Comparison of ENCODE assay signal across 8 mouse cellular contexts in the genomic region with DNA sequence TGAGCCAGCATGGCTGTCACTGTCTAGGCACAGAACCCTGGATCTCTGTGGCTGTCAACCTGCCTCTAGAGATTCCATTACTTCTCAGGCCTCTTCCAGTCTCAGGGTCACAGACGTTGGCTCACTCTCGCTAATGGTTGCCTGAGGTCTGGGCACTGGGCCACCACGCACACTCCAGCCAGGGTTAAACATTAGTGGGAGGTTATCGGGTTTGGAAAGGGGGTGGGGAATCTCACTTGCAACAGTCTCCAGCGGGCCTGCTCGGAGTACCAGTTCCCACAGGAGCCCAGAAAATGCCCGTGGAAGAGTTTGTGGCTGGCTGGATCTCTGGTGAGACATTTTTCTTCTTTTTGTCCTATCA. TPM values are rescaled to one million over a fixed set of nuclear protein-coding genes. Genes with fewer than 3 reads are reported as not detected.
DNase-seq lines count a peak whose midpoint lies in the region; ATAC-seq and TF ChIP-seq lines count a peak whose summit lies in the region.

No protein-coding gene starts in this region.

- H3K9ac ChIP-seq in forebrain, embryonic 11.5 days (ENCODE audit: low read length) = no peak overlapping the region
- 0 out of 2 replicates have a peak overlapping the region, but pooled peaks have one; percentile 20 for H3K9ac ChIP-seq in hindbrain, embryonic 16.5 days (ENCODE audit: low read depth, low read length)
- peak overlapping the region; percentile 5; the same call in 1 of the 2 replicates for H3K9ac ChIP-seq in liver, embryonic 14.5 days (replicated peaks)
- no peak overlapping the region for H3K9ac ChIP-seq in stomach, embryonic 15.5 days

- H3K4me1 ChIP-seq in forebrain, embryonic 10.5 days = peaks cover 37% of the 10 kb centered on the region
- H3K4me1 ChIP-seq in forebrain, embryonic 11.5 days (replicated peaks; ENCODE audit: control insufficient read depth, insufficient read depth, low read length) = peaks cover 6% of the 10 kb centered on the region
- H3K4me1 ChIP-seq in hindbrain, embryonic 16.5 days (ENCODE audit: control insufficient read depth, insufficient read depth, low read depth, low read length) = peaks cover 17% of the 10 kb centered on the region
- peaks cover 11 to 28% of the 10 kb centered on the region in 2 experiments for H3K4me1 ChIP-seq in liver, embryonic 14.5 days (replicated peaks; ENCODE audit: control insufficient read depth in 2 of 2, insufficient read depth in 2 of 2, low read length in 1 of 2)
- H3K4me1 ChIP-seq in stomach, embryonic 15.5 days = peaks cover 25% of the 10 kb centered on the region

- peak overlapping the region; percentile 25; the same call in 1 of the 2 replicates for H3K4me3 ChIP-seq in forebrain, embryonic 10.5 days
- no peak overlapping the region for H3K4me3 ChIP-seq in forebrain, embryonic 11.5 days (ENCODE audit: low read depth, low read length)
- H3K4me3 ChIP-seq in hindbrain, embryonic 16.5 days (ENCODE audit: low read length) = no peak overlapping the region
- peak overlapping the region; percentile 35 to 38 for H3K4me3 ChIP-seq in liver, embryonic 14.5 days (ENCODE audit: insufficient read depth in 1 of 2, low read depth in 2 of 2, low read length in 2 of 2)
- H3K4me3 ChIP-seq in stomach, embryonic 15.5 days (replicated peaks) = peak overlapping the region; percentile 11; the same call in 1 of the 2 replicates

- peak overlapping the region; percentile 73; the same call in 1 of the 2 replicates for H3K27ac ChIP-seq in forebrain, embryonic 10.5 days
- no peak overlapping the region for H3K27ac ChIP-seq in forebrain, embryonic 11.5 days (ENCODE audit: low read depth, low read length)
- H3K27ac ChIP-seq in hindbrain, embryonic 16.5 days (ENCODE audit: low read depth, low read length) = no peak overlapping the region; the same call in 1 of the 2 replicates
- no peak overlapping the region for H3K27ac ChIP-seq in liver, embryonic 14.5 days
- peak overlapping the region; percentile 82 for H3K27ac ChIP-seq in stomach, embryonic 15.5 days

- 87% methylated on average over 7 of the region's 7 CpGs for WGBS in forebrain, embryonic 10.5 days
- 86% methylated on average over 7 of the region's 7 CpGs for WGBS in forebrain, embryonic 11.5 days
- WGBS in hindbrain, embryonic 16.5 days = 65% methylated on average over 7 of the region's 7 CpGs
- 47% methylated on average over 7 of the region's 7 CpGs for WGBS in liver, embryonic 14.5 days (ENCODE audit: insufficient replicate concordance)
- 57% methylated on average over 7 of the region's 7 CpGs for WGBS in stomach, embryonic 15.5 days

- no peaks in the 10 kb centered on the region for H3K36me3 ChIP-seq in forebrain, embryonic 10.5 days (replicated peaks)
- no peaks in the 10 kb centered on the region for H3K36me3 ChIP-seq in forebrain, embryonic 11.5 days (ENCODE audit: control insufficient read depth, insufficient read depth, low read length)
- no peaks in the 10 kb centered on the region for H3K36me3 ChIP-seq in hindbrain, embryonic 16.5 days (ENCODE audit: control insufficient read depth, insufficient read depth, low read length)
- H3K36me3 ChIP-seq in liver, embryonic 14.5 days (replicated peaks; ENCODE audit: control insufficient read depth, insufficient read depth, low read depth) = no peaks in the 10 kb centered on the region
- no peaks in the 10 kb centered on the region for H3K36me3 ChIP-seq in stomach, embryonic 15.5 days

- no peak for ATAC-seq in forebrain, embryonic 11.5 days (replicated peaks; ENCODE audit: low FRiP score)
- ATAC-seq in hindbrain, embryonic 16.5 days = no peak
- no peak for ATAC-seq in liver, embryonic 14.5 days (ENCODE audit: insufficient read depth)
- ATAC-seq in stomach, embryonic 15.5 days (ENCODE audit: insufficient read depth, low FRiP score, low read depth) = no peak

- no peak for TF ChIP-seq EP300 in liver, embryonic 14.5 days (IDR thresholded peaks at IDR 0.05; ENCODE audit: low read depth)

- DNase-seq in forebrain, embryonic 10.5 days (ENCODE audit: extremely low spot score, low spot score) = no peak
- no peak for DNase-seq in forebrain, embryonic 11.5 days (ENCODE audit: low spot score)
- DNase-seq in adipocyte (ENCODE audit: low spot score) = peak; percentile 87
- no peak for DNase-seq in liver, embryonic 14.5 days (ENCODE audit: low read depth in 3 of 3, low spot score in 3 of 3)
- DNase-seq in thymus, postnatal 0 days (ENCODE audit: low spot score) = no peak
- no peak for DNase-seq in T-cell, adult 2 months (ENCODE audit: low spot score)

- no peak overlapping the region for H3K4me2 ChIP-seq in forebrain, embryonic 11.5 days (ENCODE audit: low read depth, low read length, severe bottlenecking)
- no peak overlapping the region; the same call in 1 of the 2 replicates for H3K4me2 ChIP-seq in hindbrain, embryonic 16.5 days (ENCODE audit: low read length)
- H3K4me2 ChIP-seq in liver, embryonic 14.5 days (ENCODE audit: low read depth) = peak overlapping the region; percentile 32
- H3K4me2 ChIP-seq in stomach, embryonic 15.5 days = peak overlapping the region; percentile 36

- H3K27me3 ChIP-seq in forebrain, embryonic 10.5 days (ENCODE audit: poor library complexity, severe bottlenecking) = no peaks in the 10 kb centered on the region
- no peaks in the 10 kb centered on the region for H3K27me3 ChIP-seq in forebrain, embryonic 11.5 days (ENCODE audit: control insufficient read depth, insufficient read depth, low read length)
- H3K27me3 ChIP-seq in hindbrain, embryonic 16.5 days (replicated peaks; ENCODE audit: control insufficient read depth, insufficient read depth, low read length) = no peaks in the 10 kb centered on the region
- H3K27me3 ChIP-seq in liver, embryonic 14.5 days (ENCODE audit: control insufficient read depth, insufficient read depth, low read length) = no peaks in the 10 kb centered on the region
- no peaks in the 10 kb centered on the region for H3K27me3 ChIP-seq in stomach, embryonic 15.5 days (replicated peaks)

- no peaks in the 10 kb centered on the region for H3K9me3 ChIP-seq in forebrain, embryonic 10.5 days
- H3K9me3 ChIP-seq in forebrain, embryonic 11.5 days (ENCODE audit: control insufficient read depth, low read length) = no peaks in the 10 kb centered on the region
- no peaks in the 10 kb centered on the region for H3K9me3 ChIP-seq in hindbrain, embryonic 16.5 days (ENCODE audit: control insufficient read depth, low read length)
- H3K9me3 ChIP-seq in liver, embryonic 14.5 days (ENCODE audit: control insufficient read depth, low read length) = no peaks in the 10 kb centered on the region
- H3K9me3 ChIP-seq in stomach, embryonic 15.5 days = no peaks in the 10 kb centered on the region

- no peak for TF ChIP-seq CTCF in liver, embryonic 14.5 days (IDR thresholded peaks at IDR 0.05; ENCODE audit: low read depth)

RNA-seq across cellular contexts. Expression of a gene that starts 0.7 kb away (rescaled TPM):
- polyA plus RNA-seq in forebrain, embryonic 10.5 days (2016; fragmentation: Nextera tagmentation; extraction: Ambion mirVana) = 1.5 and 2.0 TPM in 2 replicates
- polyA plus RNA-seq in forebrain, embryonic 11.5 days (2014; fragmentation: Nextera tagmentation; extraction: Ambion mirVana) = 0.90 and 1.1 TPM in 2 replicates
- 2.2 and 2.6 TPM in 2 replicates for polyA plus RNA-seq in hindbrain, embryonic 16.5 days (2015; fragmentation: Nextera tagmentation; extraction: Ambion mirVana)
- polyA plus RNA-seq in liver, embryonic 14.5 days (2012; rRNA removed) = 5.3 and 5.8 TPM in 2 replicates
- polyA plus RNA-seq in liver, embryonic 14.5 days (2014; fragmentation: Nextera tagmentation; extraction: Ambion mirVana) = 3.2 and 4.6 TPM in 2 replicates
- 5.5 TPM in 2 replicates for polyA plus RNA-seq in stomach, embryonic 15.5 days (2015; fragmentation: Nextera tagmentation; extraction: Ambion mirVana)
- 11.4 and 14.6 TPM in 2 replicates for polyA plus RNA-seq in thymus, postnatal 0 days (2015; fragmentation: Nextera tagmentation; extraction: Ambion mirVana)

RNA-seq across cellular contexts. Expression of a gene that starts 3.3 kb away (rescaled TPM):
- polyA plus RNA-seq in forebrain, embryonic 10.5 days (2016; fragmentation: Nextera tagmentation; extraction: Ambion mirVana) = 36.9 and 40.6 TPM in 2 replicates
- 20.4 and 24.5 TPM in 2 replicates for polyA plus RNA-seq in forebrain, embryonic 11.5 days (2014; fragmentation: Nextera tagmentation; extraction: Ambion mirVana)
- 18.1 and 20.1 TPM in 2 replicates for polyA plus RNA-seq in hindbrain, embryonic 16.5 days (2015; fragmentation: Nextera tagmentation; extraction: Ambion mirVana)
- polyA plus RNA-seq in liver, embryonic 14.5 days (2012; rRNA removed) = 5.9 and 6.7 TPM in 2 replicates
- 6.6 and 8.4 TPM in 2 replicates for polyA plus RNA-seq in liver, embryonic 14.5 days (2014; fragmentation: Nextera tagmentation; extraction: Ambion mirVana)
- polyA plus RNA-seq in stomach, embryonic 15.5 days (2015; fragmentation: Nextera tagmentation; extraction: Ambion mirVana) = 25.3 and 27.7 TPM in 2 replicates
- 72.4 and 75.2 TPM in 2 replicates for polyA plus RNA-seq in thymus, postnatal 0 days (2015; fragmentation: Nextera tagmentation; extraction: Ambion mirVana)

RNA-seq across cellular contexts. Expression of a gene that starts 15.6 kb away (rescaled TPM):
- 9.0 and 9.1 TPM in 2 replicates for polyA plus RNA-seq in forebrain, embryonic 10.5 days (2016; fragmentation: Nextera tagmentation; extraction: Ambion mirVana)
- 10.1 and 10.7 TPM in 2 replicates for polyA plus RNA-seq in forebrain, embryonic 11.5 days (2014; fragmentation: Nextera tagmentation; extraction: Ambion mirVana)
- 10.0 and 10.2 TPM in 2 replicates for polyA plus RNA-seq in hindbrain, embryonic 16.5 days (2015; fragmentation: Nextera tagmentation; extraction: Ambion mirVana)
- polyA plus RNA-seq in liver, embryonic 14.5 days (2012; rRNA removed) = 2.2 and 2.4 TPM in 2 replicates
- 1.1 TPM in 2 replicates for polyA plus RNA-seq in liver, embryonic 14.5 days (2014; fragmentation: Nextera tagmentation; extraction: Ambion mirVana)
- polyA plus RNA-seq in stomach, embryonic 15.5 days (2015; fragmentation: Nextera tagmentation; extraction: Ambion mirVana) = 2.3 and 2.4 TPM in 2 replicates
- polyA plus RNA-seq in thymus, postnatal 0 days (2015; fragmentation: Nextera tagmentation; extraction: Ambion mirVana) = 3.3 and 4.1 TPM in 2 replicates

RNA-seq across cellular contexts. Expression of a gene that starts 34.5 kb away (rescaled TPM):
- polyA plus RNA-seq in forebrain, embryonic 10.5 days (2016; fragmentation: Nextera tagmentation; extraction: Ambion mirVana) = 246 and 247 TPM in 2 replicates
- polyA plus RNA-seq in forebrain, embryonic 11.5 days (2014; fragmentation: Nextera tagmentation; extraction: Ambion mirVana) = 232 and 246 TPM in 2 replicates
- 94.0 and 117 TPM in 2 replicates for polyA plus RNA-seq in hindbrain, embryonic 16.5 days (2015; fragmentation: Nextera tagmentation; extraction: Ambion mirVana)
- 35.3 and 36.0 TPM in 2 replicates for polyA plus RNA-seq in liver, embryonic 14.5 days (2012; rRNA removed)
- 45.1 and 54.5 TPM in 2 replicates for polyA plus RNA-seq in liver, embryonic 14.5 days (2014; fragmentation: Nextera tagmentation; extraction: Ambion mirVana)
- 98.7 and 118 TPM in 2 replicates for polyA plus RNA-seq in stomach, embryonic 15.5 days (2015; fragmentation: Nextera tagmentation; extraction: Ambion mirVana)
- polyA plus RNA-seq in thymus, postnatal 0 days (2015; fragmentation: Nextera tagmentation; extraction: Ambion mirVana) = 104 and 116 TPM in 2 replicates

RNA-seq across cellular contexts. Expression of a gene that starts 46.3 kb away (rescaled TPM):
- 1.1 and 1.5 TPM in 2 replicates for polyA plus RNA-seq in forebrain, embryonic 10.5 days (2016; fragmentation: Nextera tagmentation; extraction: Ambion mirVana)
- 1.8 and 2.5 TPM in 2 replicates for polyA plus RNA-seq in forebrain, embryonic 11.5 days (2014; fragmentation: Nextera tagmentation; extraction: Ambion mirVana)
- polyA plus RNA-seq in hindbrain, embryonic 16.5 days (2015; fragmentation: Nextera tagmentation; extraction: Ambion mirVana) = 22.2 and 23.4 TPM in 2 replicates
- polyA plus RNA-seq in liver, embryonic 14.5 days (2012; rRNA removed) = 2.2 and 2.3 TPM in 2 replicates
- polyA plus RNA-seq in liver, embryonic 14.5 days (2014; fragmentation: Nextera tagmentation; extraction: Ambion mirVana) = 1.6 and 2.1 TPM in 2 replicates
- polyA plus RNA-seq in stomach, embryonic 15.5 days (2015; fragmentation: Nextera tagmentation; extraction: Ambion mirVana) = 9.6 and 11.0 TPM in 2 replicates
- 5.2 and 6.7 TPM in 2 replicates for polyA plus RNA-seq in thymus, postnatal 0 days (2015; fragmentation: Nextera tagmentation; extraction: Ambion mirVana)

Comparison
In these comparisons a context has a peak if more than half of its experiments do, and no peak if none do; other contexts are left out.
1. H3K27ac ChIP-seq: peak in forebrain, embryonic 10.5 days (single experiment) and stomach, embryonic 15.5 days (single experiment); none in forebrain, embryonic 11.5 days (single experiment), hindbrain, embryonic 16.5 days (single experiment) and liver, embryonic 14.5 days (single experiment).
2. H3K4me3 ChIP-seq: peak in forebrain, embryonic 10.5 days (single experiment), liver, embryonic 14.5 days (2 of 2) and stomach, embryonic 15.5 days (single experiment); none in forebrain, embryonic 11.5 days (single experiment) and hindbrain, embryonic 16.5 days (single experiment).
3. H3K4me2 ChIP-seq: peak in liver, embryonic 14.5 days (single experiment) and stomach, embryonic 15.5 days (single experiment); none in forebrain, embryonic 11.5 days (single experiment) and hindbrain, embryonic 16.5 days (single experiment).
4. H3K9ac ChIP-seq: peak in hindbrain, embryonic 16.5 days (single experiment) and liver, embryonic 14.5 days (single experiment); none in forebrain, embryonic 11.5 days (single experiment) and stomach, embryonic 15.5 days (single experiment).